Mouse (Mus musculus) splenic B cell, adult 2 months (primary cell): ENCODE results near the gene Olfr686.
A peak's percentile ranks its signal among the peaks of the same experiment; 100 is the strongest.

Source experiments
- DNase-seq: peaks from one replicate; pipeline ENCODE4 v3.0.0-alpha.2; 2011; ENCODE audit warnings: low read depth, low spot score
- H3K27me3 ChIP-seq: 2 replicates; pipeline ENCODE4 v1.6.1; 2012; ENCODE audit warnings: mild to moderate bottlenecking, low read length, moderate library complexity, mixed read lengths; ENCODE audit not compliant: control insufficient read depth, poor library complexity, insufficient read depth, severe bottlenecking
- H3K36me3 ChIP-seq: 2 replicates; pipeline ENCODE4 v1.6.1; 2012; ENCODE audit warnings: mild to moderate bottlenecking, low read length, moderate library complexity, mixed read lengths; ENCODE audit not compliant: control insufficient read depth, poor library complexity, insufficient read depth, severe bottlenecking

Gene Olfr686

DNA sequence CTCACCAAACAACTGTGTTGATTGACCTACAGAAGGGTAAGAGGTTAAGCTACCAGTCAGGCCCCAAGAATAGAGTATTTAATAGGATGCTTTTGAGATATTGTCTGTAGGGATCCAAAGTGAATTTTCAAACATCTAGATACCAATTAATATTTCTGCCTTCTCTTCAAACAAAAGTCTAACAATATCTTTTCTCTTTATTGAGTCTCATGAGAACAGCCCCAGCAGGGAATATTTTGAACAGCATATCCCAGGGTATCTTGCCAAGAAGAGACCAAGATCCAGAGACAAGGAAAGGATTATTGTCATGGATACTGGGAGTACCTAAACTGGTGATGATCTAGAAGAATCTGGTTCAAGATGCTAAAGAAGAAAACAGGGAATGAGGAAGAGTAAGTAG lies at the start of gene Olfr686:
TSS of gene Olfr686 (minus strand) at position 101 of the 400 bp plus-strand sequence.
- H3K36me3 ChIP-seq, result no peaks in the 10 kb centered on the region
- no peak for DNase-seq
- no peaks in the 10 kb centered on the region for H3K27me3 ChIP-seq

DNA sequence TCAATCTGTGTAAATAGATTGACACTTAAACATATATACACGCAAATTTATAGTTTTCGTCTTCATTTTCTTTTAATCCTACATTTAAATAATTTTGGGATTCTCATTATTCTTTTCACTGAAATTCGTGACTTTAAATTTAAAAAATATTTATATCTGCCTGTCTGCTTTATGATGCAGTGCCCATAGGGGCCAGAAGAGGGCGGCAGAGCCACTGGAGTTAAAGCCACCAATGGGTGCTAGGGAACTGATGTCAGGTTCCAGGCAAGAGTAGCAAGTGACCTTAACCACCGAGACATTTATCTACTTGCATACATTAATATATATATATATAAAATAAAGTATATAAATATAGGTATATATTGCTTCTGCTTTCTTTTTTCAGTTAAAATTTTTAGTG lies 49.4 kb upstream of the Olfr686 start:
- DNase-seq, result peak; percentile 35
- Histone ChIP-seq H3K36me3 (no peaks in the 10 kb centered on the region), H3K27me3 (no peaks in the 10 kb centered on the region)

DNA sequence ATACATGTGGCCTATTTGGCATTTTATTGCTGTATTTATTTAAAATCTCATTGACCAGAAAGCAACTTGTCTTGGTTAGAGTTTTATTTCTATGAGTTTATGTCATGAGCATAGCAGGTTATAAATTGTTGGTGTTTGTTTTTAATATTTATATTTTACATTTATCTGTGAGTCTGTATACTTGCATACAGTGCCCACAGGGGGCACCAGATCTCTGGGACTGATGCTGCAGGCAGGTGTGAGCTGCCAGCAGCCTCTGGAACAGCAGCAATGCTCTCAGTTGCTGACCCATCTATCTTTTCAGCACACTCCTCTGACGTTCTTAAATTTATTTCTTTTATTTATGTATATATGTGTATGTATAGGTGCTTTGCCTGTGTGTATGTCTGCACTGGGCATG lies 40.9 kb upstream of the Olfr686 start:
- no peaks in the 10 kb centered on the region for H3K27me3 ChIP-seq
- DNase-seq, result no peak
- no peaks in the 10 kb centered on the region for H3K36me3 ChIP-seq

DNA sequence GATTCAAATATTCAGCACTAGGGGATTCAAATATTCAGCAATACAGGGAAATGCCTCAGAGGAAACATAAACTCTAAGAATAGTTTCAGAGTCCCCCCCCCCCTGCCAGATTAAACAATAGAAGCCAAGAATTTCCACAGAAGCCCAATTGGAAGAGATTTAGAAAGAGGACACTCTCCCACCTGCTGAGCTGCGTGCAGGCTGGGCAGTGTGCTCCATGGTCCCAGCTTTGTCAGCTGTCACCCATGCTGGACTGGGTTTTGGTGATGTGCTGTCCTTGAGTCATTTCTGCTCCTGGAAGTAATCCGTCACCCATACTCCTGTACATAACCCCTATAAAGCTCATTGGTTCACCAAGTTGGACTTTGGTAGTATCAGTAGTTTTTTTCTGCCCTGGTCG lies 40.4 kb upstream of the Olfr686 start:
- no peaks in the 10 kb centered on the region for H3K36me3 ChIP-seq
- H3K27me3 ChIP-seq, result no peaks in the 10 kb centered on the region
- no peak for DNase-seq

DNA sequence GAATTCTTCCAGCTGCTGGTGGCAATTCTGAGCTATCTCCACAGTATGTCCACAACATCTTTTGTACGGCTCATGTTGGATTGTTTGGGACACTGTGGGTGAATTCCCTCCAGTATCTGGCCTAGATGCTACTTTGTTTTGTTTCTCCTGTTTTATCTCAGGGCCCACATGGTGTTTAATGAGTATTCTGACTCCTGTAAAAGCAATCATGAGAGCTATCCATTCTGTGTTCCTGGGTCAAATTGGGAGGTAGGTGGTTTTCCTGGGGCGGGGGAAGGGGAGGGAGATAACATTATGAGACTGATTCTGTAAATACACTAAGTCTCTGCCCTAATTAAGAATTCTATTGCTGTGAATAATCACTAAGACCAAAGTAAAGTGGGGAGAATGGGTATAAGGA lies 22.1 kb upstream of the Olfr686 start:
- H3K27me3 ChIP-seq, result no peaks in the 10 kb centered on the region
- DNase-seq, result no peak
- H3K36me3 ChIP-seq, result no peaks in the 10 kb centered on the region

DNA sequence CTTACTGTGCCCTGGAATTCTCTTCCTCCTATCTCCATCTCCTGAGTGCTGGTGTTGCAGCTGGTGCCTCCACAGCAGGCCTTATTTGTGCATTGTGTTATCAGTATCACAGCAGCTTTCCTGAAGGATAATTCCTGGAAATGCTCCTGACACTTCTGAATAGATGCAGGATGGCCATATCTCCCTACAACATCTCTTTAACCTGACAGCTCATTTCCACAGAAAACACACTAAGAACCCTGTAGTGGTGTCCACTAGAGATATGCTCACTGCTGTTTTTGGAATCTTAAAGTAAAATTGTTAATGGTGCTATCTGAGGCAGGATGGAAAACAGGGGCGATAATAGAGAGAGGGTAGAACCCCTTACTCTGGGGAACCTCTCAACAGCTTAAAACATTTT lies 20.9 kb upstream of the Olfr686 start:
- H3K36me3 ChIP-seq, result no peaks in the 10 kb centered on the region
- H3K27me3 ChIP-seq, result no peaks in the 10 kb centered on the region
- DNase-seq, result no peak

DNA sequence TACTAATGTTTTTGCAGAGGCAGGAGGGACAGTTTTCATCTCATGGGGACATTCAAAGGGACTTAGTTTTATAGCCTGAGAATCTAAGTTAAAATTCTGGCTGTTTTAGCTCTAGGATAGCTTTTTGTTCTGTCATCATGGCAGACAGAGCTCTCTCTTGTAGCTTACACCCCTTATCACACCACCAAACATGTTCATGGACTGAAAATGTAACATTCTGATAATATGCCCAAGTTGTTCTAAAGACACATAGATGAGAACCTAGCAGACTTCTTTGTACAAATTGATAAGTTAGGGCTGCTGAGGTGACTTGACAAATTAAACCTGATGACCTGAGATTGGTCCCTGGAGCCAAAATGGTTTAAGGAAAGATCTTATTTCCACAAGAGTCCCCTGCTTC lies 19.4 kb upstream of the Olfr686 start:
- Histone ChIP-seq H3K27me3 (no peaks in the 10 kb centered on the region), H3K36me3 (no peaks in the 10 kb centered on the region)
- no peak for DNase-seq

DNA sequence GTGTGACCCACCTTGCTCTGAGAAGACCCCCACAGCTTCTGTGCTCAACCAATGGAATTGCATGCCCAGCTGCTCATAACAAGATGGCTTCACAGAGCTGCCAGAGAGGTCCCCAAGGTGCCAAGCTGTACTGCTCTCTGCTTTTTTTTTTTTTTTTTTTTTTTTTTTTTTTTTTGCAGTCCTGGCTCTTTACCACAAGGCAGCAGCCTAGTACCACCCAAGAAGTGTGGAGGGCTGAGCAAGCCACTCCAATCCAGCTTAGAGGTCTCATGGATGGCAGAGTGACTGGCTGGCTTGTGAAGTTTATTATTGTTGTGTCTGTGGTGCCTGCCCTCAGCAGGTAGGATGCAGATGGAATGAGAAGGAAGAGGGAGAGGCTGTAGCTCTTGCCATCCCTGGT lies 18.8 kb upstream of the Olfr686 start:
- H3K27me3 ChIP-seq, result no peaks in the 10 kb centered on the region
- no peaks in the 10 kb centered on the region for H3K36me3 ChIP-seq
- DNase-seq, result no peak

DNA sequence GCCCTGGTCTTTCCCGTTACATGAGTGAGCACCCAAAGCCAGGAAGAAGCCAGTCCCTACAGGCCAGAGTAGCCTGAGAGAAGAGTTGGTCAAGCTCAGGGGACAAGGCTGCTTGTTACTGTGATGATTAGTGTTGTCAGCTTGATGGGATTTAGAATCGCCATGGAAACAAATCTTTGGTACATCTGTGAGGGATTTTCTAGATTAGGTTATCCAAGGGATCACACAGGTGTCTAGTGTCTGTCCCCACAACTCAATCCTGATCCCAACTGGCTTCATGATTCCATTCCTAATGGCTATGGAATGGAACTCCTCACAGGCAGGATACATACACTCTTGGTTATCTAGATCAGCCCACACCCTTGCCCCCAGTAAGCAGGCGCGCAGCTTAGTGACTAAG lies 11.0 kb upstream of the Olfr686 start:
- H3K36me3 ChIP-seq, result no peaks in the 10 kb centered on the region
- no peaks in the 10 kb centered on the region for H3K27me3 ChIP-seq
- no peak for DNase-seq

DNA sequence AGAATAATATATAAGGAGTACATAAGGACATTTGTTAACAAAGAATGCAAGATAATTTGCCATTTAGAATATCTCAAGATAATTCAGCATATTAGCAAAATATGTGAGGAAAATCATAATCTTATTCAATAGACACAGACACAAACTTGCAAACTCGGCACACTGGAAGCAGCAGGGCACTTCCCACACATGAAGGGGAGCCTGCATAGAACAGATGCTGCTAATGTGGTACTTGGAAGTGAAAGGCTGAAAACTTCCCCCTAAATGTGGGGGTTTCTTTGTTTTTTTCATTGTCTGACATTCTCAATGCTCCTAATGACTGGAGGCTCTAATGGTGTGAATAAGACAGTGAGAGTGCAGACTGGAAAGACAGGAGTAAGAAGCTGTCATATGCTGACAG lies 7.5 kb upstream of the Olfr686 start:
- no peak for DNase-seq
- H3K36me3 ChIP-seq, result no peaks in the 10 kb centered on the region
- H3K27me3 ChIP-seq, result no peaks in the 10 kb centered on the region

DNA sequence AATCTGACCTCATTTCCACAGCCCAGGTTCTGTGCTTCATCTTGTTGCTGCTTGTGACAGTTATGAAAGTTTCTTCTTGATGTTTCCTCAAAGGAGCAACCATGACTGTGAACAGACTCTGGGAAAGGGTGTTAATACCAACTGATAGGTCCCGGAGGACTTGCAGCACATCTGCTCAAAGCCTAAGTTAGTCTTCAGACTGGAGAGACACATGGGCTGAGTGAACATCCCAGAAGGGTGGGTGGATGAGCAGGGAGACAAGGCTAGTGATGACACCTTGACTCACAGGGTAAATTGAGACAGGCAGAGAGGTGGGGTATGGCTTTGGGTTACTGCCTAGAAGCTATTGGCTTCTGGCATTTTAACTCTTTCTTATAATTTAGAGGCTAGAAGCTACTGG lies 21.4 kb downstream of the Olfr686 start, which contains the start of gene Olfr685:
TSS of gene Olfr685 (minus strand) at position 101 of the 400 bp plus-strand sequence.
- no peaks in the 10 kb centered on the region for H3K36me3 ChIP-seq
- DNase-seq, result no peak
- no peaks in the 10 kb centered on the region for H3K27me3 ChIP-seq

DNA sequence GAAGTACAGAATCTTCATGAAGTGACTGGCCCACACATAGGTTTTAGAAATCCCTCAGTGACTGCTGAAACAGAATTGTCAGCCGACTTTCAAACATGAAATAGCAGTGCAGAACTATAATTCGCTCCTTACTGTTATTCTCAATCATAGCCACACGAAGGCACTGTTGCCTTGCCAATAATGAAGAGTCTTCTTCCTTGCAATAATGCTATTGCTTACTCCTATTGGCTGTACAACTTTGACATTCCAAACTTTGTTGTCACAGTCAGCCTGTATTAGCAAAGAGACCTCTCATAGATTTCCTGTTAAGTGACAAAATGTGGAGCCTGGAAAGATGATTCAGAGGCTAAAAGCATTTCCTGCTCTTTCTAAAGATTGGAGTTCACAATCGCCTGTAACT lies 36.5 kb downstream of the Olfr686 start:
- no peak for DNase-seq
- H3K27me3 ChIP-seq, result no peaks in the 10 kb centered on the region
- H3K36me3 ChIP-seq, result no peaks in the 10 kb centered on the region

DNA sequence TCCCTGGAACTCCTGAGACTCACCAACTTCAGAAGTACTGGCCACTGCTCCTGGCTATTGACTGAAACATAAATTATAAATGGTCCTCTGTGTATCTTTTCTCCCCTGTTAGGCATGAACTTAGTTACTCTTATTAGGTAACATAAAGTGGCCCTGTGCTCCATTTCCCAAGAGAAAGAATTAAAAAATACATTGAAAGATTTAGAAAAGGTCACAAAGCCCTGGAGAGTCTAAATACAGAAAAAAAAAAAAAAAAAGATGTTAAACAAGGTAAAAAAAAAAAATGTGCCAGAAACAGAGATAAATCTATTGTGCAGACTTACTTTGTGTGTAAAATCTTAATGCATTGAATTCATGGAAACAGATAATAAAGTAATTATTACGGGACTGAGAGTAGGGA lies 43.7 kb downstream of the Olfr686 start, which contains the start of gene Olfr684:
TSS of gene Olfr684 (minus strand) at position 101 of the 400 bp plus-strand sequence.
- no peaks in the 10 kb centered on the region for H3K36me3 ChIP-seq
- DNase-seq, result no peak

More for the DNA sequence above, 43.7 kb downstream of the Olfr686 start, which contains the start of gene Olfr684:
- H3K27me3 ChIP-seq, result no peaks in the 10 kb centered on the region
